Mouse (Mus musculus) gastrocnemius, postnatal 36 days (tissue): ENCODE results near the gene Arhgap9. TPM values are rescaled to one million over a fixed set of nuclear protein-coding genes. Genes with fewer than 3 reads are reported as not detected.

Source experiments
- DNase-seq, 2 experiments: peaks; one replicate each; pipeline ENCODE4 v3.0.0; 2022
- intact Hi-C: fragments of 180-260 bp; cut with DNase I; formaldehyde crosslinking; loops from one replicate; pipeline ENCODE4 v1.15.1; 2025
- total RNA-seq, 2 experiments: library from RNA; stranded (reverse); gene quantifications; 2 replicates each; pipeline ENCODE4 v1.2.3; 2021

The Arhgap9 gene
- total RNA-seq, 2 experiments from 2014 or later = 0.96 to 1.3 TPM

DNA sequence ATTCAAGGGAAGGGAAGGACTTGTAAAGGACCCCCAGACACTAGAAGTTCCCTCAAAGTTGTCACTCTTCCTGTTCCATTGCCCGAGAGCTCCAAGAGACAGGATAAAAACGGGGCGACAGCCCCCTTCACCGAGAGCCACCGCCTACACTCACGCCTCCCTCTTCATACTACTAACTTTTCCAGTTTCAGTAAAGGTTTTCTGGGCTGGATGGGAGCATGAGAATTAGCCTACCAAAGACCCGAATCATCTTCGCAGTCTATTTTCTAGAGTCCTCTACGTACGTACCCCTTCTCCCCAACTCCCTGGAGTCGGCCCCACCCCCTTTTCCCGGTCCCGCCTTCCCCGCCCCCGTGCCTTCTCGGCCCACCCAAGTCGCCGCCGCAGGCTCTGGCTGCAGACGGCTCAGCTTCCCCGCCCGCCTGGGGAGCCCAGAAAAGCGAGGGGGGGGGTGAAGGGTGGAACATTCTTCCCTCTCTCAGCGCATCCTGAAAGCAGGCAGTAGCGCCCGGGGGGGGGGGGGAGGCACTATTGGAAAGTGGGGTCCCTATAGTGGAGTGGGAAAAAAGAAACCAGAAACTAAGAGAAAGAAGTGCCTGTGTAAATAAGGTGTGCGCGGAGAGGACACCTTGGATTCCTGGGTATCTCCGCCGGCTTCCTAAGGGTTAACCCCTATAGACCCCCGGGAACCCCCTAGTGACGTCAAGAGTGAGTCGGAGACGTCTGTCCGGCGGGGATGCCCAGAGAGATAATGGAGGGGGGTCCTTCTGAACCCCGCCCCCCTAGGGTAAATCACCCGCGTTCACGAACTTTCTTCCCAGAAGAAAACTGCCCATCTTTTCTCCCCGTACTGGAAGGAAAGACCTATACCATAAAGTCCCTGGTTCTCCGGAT lies 18.2 kb downstream of the Arhgap9 start:
- DNase-seq = peak in 1 of 2 experiments; percentile 65
- intact Hi-C loops = loop anchor here (5.0 kb wide), 1 partner anchor 163 kb away; no protein-coding TSS in a partner anchor

DNA sequence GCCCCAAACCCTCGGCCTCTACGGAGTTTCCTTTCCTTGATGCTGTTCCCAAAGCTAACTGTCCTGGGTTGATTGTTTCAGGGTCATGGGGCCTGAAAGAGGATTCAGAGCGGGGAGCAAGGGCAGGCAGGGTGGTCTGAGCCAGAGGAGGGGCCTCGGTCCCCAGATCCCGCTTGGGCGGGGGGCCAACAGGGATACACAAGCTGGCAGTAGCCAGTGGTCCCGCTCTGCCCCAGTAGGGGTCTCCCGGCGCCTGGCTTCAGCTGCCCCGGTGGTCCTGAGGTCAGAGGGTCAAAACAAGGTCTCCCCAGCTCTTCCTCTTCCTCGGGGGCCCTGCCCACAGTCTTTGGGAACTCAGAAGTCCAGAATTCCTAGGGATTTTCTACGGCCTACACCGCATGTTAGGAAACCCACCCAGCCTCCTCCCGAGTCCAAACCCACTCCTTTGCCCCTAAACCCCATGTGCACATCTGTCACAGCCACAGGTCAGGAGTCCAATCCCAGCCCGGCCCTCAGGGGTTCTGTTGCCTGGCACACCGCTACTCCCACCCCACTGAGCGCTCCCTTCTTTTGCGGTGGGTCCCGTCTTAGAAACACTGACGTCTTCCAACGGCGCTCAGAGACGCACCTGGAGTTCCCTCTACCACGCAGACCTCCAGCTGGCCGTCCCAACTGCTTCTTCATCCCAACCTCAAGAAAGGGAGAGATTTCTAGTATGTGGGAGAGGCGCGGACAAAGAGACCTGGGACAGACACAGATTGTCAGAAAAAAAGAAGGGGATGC lies 19.0 kb downstream of the Arhgap9 start:
- intact Hi-C loops = loop anchor here (5.0 kb wide), 1 partner anchor 163 kb away; no protein-coding TSS in a partner anchor
- no peak for DNase-seq

- intact Hi-C loops = loop anchor here (5.0 kb wide), 1 partner anchor 164 kb away; no protein-coding TSS in a partner anchor
- no peak for DNase-seq
Measured at GRCm38 (mm10) chr10:127341360-127341690, 19.6 kb downstream of the Arhgap9 start.

DNA sequence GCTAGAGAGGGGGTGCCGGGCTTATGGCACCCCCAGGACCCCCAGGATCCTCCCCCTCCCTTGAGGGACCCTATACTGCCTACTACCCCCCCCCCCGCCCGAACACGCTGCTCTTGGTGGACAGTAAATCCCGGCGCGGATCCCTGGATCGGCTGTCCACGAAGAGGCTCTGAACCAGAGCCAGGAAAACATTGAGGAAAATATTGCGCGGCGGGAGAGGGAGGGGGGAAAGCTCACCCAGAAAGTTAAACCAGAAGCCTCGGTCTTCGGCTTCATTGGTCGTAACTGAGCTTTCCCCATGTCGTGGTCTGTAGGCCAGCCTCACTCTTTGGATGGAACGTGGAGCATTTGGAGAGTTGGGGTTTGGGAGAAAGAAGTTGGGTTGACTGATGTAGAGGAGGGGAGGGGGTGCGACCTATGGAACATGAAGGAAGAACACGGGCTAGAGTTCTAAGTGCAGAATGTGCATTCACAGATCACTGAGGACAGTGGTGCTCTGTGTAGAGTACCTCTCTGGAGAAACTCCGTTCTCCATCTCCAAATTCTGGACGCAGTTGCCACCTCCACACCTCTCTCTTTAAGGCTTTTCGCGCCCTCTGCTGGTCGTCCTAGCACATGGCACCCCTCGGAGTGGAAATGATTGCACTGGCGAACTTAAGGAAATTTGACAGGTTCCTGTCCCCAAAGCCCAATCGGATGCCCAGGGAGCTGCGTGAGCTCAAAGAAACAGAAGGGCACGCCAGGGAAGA lies 20.3 kb downstream of the Arhgap9 start, which contains the start of gene Gli1:
Gene Gli1, minus strand, starts transcription at position 84 of the 749 bp plus-strand sequence.
- intact Hi-C loops = loop anchor here (5.0 kb wide), 1 partner anchor 165 kb away; no protein-coding TSS in a partner anchor
- DNase-seq = peak; percentile 81 to 84

DNA sequence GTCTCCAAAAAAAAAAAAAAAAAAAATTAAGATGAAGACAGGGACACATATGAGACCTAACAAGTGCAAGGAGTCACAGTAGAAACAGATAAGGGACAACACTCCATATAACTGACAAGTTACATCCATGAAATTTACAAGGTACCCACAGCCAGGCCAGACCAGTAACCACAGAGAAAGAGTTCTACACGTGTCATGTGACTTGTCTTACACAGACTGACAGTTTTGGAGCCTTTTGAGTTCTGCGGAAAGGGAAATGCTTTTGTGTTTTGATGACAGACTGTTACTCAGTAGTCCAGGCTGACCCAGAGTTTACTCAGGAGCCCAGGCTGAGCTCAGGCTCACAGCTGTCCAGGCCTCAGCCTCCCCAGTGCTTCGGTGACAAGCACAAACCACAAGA lies 21.3 kb downstream of the Arhgap9 start:
- DNase-seq = no peak
- intact Hi-C loops = loop anchor here (5.0 kb wide), 1 partner anchor 166 kb away; no protein-coding TSS in a partner anchor

DNA sequence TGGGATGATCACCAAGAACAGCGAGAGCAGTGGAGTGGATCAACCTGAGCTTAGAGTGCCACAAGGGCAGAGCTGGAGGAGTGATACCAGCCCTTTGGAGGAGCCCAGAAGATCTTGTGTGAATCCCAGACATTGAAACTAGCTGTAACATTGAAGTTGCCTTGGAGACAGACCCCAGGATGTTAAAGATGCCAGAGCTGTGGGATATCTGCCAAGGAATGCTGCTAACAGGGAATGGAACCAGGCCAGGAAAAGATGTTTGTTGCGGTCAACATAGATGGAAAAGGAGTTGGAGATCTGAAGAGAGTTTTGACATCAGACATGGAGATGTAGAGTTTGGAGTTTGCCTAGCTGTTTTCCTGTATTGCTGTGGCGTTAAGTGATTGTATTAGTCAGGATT lies 24.4 kb downstream of the Arhgap9 start:
- no peak for DNase-seq
- intact Hi-C loops = no loop called here

GRCm38 (mm10) chr10:127348957-127349356 lies 27.2 kb downstream of the Arhgap9 start:
- intact Hi-C loops = no loop called here
- no peak for DNase-seq

- no peak for DNase-seq
- intact Hi-C loops = loop anchor here (2.0 kb wide), 1 partner anchor 105 kb away; no protein-coding TSS in a partner anchor
Measured at GRCm38 (mm10) chr10:127349810-127350209, 28.0 kb downstream of the Arhgap9 start.

DNA sequence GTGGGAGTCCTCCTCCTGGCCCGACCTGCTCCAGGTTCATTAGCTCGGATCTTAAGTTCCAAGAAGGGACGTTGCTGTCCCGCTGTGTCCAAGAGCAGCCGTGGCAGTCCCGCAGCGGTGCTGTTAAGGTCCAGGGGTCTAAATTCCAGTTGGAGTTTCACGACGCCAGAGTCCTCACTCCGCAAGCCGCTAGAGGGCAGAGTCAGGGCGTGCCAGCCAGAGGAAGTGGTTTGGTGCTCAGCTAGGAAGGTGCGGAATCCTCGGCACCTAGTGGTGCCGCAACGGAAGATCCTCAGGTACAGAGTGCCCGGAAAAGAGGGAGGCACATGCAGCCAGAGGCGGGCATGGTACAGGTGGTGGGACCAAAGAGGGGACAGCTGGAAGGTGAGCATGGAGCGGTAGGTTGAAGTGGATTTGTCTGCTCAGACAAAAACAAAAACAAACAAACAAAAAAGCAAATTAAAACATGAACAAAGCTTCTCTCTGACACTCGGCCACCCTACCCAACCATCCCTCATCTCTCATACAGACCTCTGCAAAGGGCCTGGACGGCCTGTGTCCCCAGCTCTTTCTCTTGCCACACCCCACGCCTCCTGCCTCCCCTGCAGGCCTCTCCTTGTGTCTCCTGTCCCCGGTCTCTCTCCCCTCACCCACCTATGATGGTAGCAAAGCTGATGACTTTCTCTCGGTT lies 29.0 kb downstream of the Arhgap9 start:
- DNase-seq = peak in 1 of 2 experiments; percentile 50
- intact Hi-C loops = loop anchor here (2.0 kb wide), 1 partner anchor 104 kb away; no protein-coding TSS in a partner anchor

- no peak for DNase-seq
- intact Hi-C loops = loop anchor here (2.0 kb wide), 1 partner anchor 104 kb away; no protein-coding TSS in a partner anchor
Measured at GRCm38 (mm10) chr10:127351285-127351595, 29.5 kb downstream of the Arhgap9 start.

DNA sequence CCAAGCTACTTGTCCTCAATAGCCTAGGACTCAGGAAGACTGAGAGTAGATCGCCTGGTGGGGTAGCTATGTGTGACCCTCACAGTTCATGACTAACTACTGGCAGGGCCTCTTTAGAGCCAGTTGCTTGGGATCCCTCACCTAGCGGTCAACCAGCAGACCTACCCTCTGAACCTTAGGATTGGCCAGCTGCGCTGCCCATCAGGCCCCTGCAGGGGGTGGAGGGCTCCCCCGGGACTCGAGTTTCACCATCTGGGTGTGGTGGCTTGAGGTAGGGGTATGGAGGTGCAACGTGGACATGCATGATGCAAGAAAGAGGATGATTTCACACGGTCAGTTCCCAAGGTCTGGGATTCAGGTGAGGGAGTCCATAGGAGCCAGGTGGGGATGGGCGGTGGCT lies 30.0 kb downstream of the Arhgap9 start:
- no peak for DNase-seq
- intact Hi-C loops = loop anchor here (2.0 kb wide), 1 partner anchor 103 kb away; no protein-coding TSS in a partner anchor

- DNase-seq = no peak
- intact Hi-C loops = no loop called here
Measured at GRCm38 (mm10) chr10:127352187-127352586, 30.4 kb downstream of the Arhgap9 start.

GRCm38 (mm10) chr10:127352766-127353165 lies 31.0 kb downstream of the Arhgap9 start:
- intact Hi-C loops = no loop called here
- no peak for DNase-seq

GRCm38 (mm10) chr10:127353909-127354895 lies 32.4 kb downstream of the Arhgap9 start, which contains the start of gene Inhbe:
Gene Inhbe (minus strand): TSS chr10:127354411.
- DNase-seq = no peak
- intact Hi-C loops = no loop called here

DNA sequence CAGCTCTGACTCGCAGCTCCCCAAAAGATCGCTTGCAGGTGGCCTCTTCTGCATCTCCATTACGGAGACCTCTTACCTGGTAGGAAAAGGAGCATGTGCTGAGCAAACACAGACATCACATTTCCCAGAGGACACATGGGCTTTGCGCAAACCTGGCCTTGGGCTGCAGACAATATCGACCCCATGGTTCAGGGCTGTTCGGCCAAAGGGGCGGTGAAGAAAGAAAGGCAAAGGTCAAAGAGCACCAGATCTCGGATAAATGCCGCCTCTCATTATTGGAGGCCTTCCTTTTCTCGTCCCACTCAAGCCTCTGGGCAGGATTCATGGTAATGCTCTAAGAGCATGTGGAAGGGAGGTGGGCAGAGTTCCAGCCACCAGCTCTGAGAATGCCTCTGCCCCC lies 33.6 kb downstream of the Arhgap9 start:
- intact Hi-C loops = no loop called here
- DNase-seq = no peak

- DNase-seq = no peak
- intact Hi-C loops = no loop called here
Measured at GRCm38 (mm10) chr10:127360714-127361113, 39.0 kb downstream of the Arhgap9 start.

DNA sequence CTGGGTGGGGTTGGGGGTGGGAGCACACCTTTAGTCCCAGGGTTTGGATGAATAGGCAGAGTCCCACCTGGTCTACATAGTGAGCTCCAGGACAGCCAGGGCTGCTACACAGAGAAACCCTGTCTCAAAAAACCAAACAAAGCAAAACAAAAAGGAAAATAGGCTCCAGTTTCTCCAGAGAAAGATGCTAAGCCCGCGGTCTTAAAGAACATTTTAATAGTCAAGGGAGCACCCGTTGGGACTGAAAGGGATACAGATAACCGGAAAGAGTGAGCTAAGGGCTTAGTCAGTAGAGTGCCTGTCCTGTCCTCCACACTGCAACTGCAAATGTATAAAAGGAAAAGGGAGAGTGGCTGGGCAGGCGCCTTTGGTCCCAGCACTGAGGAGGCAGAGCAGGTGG lies 45.4 kb downstream of the Arhgap9 start:
- no peak for DNase-seq

GRCm38 (mm10) chr10:127368273-127368672 lies 46.5 kb downstream of the Arhgap9 start:
- intact Hi-C loops = no loop called here

More for the DNA sequence above, 45.4 kb downstream of the Arhgap9 start:
- intact Hi-C loops = no loop called here

More at GRCm38 (mm10) chr10:127368273-127368672, 46.5 kb downstream of the Arhgap9 start:
- DNase-seq = no peak
